Mouse (Mus musculus): ENCODE data around the gene Vwa8.

- TF ChIP-seq CTCF (IDR thresholded peaks at IDR 0.05): no peak
- no peak for TF ChIP-seq EP300 (IDR thresholded peaks at IDR 0.05)
Measured at GRCm38 (mm10) chr14:78987543-78987942, 138.7 kb downstream of the Vwa8 start.
